Mouse (Mus musculus): ENCODE measurements around the gene Cd40.

Cd40 gene

DNA sequence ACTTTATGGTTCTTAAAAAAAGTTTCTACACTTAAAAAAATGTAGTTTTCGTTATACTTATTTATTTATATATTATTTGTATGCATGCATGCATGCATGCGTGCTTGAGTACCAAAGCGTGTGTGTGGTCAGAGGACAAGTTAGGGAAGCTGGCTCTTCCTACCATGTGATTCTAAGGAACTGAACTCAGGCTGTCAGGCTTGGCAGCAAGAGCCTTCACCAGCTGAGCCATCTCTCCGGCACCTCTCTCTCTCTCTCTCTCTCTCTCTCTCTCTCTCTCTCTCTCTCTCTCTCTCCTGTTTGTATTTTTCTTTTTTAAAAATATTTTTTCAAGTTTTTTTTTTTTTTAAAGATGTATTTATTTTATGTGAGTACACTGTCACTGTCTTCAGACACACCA, 4.5 kb downstream of the Cd40 start:
- no peak for DNase-seq

DNA sequence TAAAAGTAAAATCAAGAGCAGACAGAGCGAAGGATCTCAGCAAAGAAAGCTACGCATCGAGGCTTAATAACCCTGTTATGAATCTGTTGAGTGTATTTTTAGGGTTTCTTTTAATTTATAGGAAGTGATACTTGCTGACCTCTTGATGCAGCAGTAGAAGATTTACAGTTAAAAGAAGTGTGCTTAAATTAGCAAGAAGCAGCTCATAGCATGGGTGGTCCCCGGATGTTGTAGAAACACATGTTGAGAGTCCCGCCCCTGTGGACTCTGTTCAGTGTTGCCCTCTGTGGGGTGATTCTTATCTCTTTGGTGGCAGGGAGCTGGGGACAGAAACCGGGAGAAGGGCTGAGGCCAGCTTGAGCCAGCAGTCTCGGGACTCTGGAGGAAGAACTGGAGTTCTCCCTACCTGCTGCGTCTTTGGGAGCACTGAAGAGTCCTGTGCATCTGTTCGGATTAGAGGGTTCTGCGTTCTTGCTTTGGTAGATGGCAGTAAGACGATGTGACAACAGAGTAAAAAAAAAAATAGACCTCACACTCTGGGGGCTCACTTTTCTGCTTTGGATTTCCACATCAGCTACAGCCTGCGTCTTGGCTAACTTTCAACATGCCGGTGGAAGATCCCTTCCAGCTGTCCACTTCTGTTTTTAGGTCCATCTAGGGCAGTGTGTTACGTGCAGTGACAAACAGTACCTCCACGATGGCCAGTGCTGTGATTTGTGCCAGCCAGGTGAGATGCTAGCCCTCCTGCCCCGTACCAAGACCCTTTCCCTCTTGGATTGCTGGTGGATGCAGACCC, 6.4 kb downstream of the Cd40 start:
- no peak for DNase-seq

DNA sequence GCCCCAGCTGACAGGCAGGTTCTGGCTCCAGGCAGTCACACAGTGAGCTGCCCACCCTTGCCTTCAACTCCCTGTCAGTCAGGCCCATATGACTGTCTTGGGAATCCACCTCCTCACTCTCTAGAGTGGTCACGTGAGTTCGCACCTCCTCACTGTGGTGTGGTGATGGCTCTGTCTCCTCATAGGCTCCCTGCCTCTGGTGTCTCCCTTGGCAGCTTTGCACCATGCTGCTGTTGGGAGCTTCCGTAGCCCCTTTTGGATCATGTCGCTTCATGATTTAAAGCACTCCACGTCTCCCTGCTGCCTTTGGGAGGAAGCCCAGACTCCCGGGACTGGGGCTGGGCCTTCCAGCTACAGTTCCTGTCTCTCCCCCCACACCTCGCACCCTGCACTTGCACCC, 9.1 kb downstream of the Cd40 start:
- DNase-seq, result peak; percentile 60

DNA sequence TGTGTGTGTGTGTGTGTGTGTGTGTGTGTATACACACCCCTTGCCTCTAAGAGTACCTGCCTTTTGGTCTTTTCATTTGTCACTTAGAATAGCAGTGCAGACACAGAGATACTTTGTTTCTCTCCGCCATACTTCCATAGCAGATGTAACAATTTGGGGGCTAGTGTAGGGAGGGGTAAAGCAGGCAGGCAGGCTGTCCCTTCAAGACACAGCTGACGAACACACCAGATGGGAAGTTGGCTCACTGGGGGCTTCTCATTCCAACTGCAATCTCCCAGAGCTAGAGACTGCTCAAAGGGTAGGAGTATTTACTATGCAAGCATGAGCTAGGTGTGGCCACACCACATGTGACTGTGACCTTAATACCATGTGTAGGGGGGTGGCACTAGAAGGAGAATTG, 13.4 kb downstream of the Cd40 start:
- DNase-seq, result peak; percentile 27

DNA sequence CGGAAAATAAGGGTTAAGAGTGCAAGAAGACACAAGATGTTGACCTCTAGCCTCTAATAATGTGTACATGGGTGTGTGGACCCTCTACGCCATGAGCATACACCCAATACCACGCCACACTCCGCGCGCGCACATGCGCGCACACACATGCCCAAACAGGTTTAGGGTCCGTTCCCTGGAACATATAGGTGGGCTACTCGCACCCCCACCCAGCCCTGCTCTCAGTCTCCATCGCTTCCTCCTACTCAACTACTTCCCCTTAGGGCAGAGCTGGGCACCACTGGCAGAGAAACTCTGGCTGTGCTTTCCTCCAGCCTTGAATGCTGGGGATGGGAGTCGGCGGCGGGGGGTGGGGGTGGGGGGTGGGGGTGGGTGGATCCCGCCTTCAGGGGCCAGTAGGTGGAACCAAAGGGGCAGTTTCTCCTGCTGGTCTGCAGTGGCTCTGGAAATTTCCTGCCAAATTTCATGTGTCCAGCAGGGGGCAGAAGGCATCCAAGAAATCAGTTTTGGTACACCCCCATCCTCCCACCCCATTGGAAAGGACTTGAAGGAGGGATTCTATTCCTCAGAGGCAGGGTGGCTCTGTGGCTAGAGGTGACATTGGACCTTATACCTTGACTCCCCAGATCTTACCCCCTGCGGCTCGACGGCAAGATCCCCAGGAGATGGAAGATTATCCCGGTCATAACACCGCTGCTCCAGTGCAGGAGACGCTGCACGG, 14.8 kb downstream of the Cd40 start:
- peak; percentile 63 for DNase-seq

DNA sequence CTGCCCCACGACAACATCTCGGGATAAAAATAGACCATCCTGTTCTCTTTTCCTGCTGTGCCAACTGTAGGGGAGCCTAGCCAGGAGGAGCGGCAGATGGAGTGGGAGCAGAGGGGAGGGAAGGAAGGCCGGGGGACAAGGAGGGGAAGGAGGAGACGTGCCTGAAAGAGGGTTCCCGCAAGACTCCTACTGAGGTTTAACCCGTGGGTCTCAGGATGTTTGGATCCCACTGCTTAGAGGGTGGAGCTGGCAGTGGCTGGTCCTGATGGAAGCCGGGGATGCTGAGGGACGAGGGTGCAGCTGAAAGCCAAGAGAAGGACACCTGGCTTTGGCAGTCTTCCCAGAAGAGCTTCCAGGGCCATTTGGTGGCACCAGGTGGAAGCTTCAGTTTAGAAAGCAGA, 18.0 kb downstream of the Cd40 start:
- no peak for DNase-seq

DNA sequence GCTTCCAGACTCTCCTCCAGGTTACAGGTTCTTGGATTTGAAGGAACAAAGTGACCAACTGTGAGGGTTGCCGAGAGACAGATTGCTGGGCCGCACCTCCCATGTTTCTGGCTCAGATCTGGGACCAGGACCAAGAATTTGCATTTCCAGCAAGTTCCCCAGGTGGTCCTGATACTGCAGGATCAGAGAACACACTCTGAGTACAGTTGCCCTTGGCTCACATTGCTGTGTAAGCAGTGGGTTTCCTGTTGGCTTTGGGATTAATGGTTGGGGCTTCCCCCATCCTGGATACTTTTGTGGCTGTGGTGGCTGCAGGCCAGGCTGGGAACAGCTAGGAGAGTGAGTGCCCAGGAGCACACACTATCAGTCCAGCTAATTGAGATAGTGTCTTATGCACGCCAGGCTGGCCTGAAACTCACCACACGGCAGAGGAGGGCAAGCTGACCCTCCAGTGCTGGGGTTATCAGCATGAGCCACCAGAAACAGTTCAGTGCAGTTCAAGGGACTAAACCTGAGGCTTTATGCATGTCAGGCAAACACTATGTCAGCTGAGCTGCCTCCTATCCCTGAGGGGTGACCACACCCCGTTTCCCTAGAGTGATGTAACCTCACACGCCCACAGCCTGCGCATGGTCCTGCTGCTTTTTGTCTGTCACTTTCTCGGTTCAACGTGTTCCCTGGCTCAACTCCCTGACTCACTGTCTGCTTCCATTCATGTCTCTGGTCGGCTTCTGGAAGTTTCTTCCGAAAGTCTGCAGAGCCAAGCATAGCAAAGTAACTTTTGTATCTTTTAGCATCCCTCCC, 18.9 kb downstream of the Cd40 start:
- no peak for DNase-seq

DNA sequence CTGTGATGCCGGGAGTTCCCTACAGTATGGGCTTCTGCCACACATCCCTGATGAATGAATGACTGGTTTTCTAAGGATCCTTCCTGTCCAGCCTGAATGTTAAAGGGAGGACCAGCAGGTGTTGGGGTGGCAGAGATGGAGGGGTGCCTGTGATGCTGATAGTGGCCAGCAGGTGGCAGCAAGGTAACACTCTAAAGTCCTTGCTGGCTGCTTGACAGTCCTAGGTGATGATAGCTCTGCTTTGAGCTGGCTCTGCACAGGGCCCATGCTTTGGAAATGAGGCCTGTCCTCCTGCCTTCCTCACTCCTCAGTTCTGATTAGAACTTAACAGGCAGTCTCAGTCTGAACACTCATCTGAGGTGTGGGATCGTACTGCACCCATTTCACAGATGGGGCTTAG, 19.5 kb downstream of the Cd40 start:
- peak; percentile 81 for DNase-seq

DNA sequence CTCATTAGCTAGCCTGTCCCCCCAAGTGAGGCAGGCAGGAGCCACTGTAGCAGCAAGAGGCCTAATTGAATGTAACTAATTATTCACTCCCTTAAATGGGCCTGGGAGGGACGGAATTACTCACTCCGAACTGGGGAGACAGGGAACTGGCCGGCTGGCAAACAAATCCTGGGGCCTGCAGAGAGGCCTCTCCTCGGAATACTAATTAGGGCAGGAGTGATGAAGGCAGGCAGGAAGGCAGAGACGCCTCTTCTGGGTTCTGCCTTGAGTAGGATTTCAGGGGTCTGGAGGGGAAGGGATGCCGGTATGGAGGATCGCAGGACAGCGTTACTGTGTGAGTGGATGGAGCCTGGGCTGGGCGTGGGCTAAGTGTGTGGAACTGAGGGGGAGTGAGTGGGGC, 21.6 kb downstream of the Cd40 start:
- no peak for DNase-seq

DNA sequence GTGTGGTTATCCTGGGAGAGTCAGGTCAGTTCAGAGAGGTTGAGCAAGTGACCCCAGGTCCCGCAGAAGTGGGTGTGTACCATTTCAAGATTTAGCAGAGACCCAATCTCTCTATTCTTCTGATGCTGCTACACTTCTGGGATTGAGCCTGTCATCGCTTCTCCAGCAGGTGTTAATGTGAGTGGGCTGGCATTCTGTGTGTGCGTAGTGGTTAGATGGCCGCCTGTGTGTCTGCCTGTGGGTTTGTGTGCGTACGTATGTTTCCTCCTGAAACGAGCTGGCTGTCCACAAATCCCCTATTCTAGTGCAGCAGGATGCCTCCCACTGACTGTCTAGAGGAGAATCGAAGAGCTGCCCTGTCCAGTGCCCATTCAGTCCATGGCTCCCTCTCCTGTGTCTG, 22.6 kb downstream of the Cd40 start:
- DNase-seq, result no peak

DNA sequence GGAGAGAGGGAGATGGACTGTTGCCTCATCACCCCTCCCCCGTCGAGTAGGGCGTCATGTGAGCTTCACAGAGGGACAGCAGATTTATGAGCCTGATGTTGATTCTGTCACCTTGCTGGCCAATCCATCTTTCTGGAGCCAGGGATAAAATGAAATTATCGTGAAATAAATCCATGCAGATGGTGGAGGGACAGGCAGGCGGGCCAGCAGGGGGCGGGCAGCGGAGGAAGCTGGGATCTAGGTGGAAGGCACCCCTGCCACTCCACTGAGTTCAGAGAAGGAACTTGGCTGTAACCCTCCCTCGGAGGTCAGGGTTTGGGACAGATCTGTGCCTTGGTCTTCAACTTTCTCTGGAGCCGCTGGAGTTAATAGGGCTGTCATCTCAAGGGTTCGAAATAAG, 23.2 kb downstream of the Cd40 start:
- DNase-seq, result no peak

DNA sequence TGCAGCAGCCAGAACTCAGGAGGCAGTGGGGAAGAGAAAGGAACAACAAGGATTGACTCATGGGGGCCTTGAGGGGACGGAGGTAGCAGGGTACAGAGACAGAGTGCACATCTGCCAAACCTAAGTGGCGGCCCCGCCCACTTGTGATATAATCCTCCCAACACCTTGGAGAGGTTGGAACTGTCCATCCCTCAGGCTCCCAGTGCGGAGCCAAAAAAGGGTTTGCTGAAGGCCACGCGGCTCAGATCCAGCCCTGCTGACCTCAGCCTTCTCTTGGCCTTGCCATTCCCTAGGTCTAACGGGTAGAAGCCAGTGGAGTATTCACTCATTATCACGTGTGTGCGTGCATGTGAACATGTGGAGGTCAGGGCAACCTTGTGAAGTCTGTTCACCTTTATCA, 25.2 kb downstream of the Cd40 start:
- DNase-seq, result no peak

DNA sequence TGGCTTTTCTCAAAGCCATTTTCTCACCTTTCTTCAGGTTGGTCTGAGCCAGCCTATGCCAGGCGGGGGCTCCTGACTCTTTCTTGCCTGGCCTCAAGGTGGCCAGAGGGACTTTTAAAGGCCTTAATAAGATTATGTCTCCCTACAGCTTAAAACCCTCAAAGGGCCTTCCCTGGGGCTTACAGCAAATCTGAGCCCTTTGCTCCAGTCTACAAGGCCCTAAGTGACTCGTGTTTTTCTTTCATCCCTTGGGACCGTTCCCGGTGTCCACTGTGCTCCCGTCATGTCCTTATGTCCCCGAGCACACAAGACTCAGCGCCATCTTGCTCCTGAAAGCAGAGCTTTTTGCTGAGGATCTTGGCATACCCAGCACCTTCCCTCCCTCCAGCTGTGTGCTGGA, 25.8 kb downstream of the Cd40 start:
- DNase-seq, result no peak

DNA sequence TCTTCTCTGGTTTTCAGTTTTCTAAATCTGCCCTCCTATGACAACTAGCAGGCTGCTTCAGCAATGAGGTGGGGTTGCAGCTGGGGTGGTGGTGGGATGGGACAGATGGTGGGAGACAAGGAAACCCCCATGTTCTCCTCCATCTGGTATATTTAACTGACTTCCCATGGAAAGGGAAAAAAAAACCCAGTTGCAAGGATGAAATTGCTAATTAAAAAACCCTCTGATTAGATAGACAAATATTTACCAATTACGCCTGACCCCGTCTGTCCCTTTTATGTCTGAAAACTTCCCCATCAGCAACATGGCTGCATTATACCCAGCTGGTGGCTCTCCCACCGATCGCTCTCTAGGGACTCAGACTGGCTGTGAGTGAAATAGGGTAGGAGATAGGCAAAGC, 31.2 kb downstream of the Cd40 start:
- no peak for DNase-seq

DNA sequence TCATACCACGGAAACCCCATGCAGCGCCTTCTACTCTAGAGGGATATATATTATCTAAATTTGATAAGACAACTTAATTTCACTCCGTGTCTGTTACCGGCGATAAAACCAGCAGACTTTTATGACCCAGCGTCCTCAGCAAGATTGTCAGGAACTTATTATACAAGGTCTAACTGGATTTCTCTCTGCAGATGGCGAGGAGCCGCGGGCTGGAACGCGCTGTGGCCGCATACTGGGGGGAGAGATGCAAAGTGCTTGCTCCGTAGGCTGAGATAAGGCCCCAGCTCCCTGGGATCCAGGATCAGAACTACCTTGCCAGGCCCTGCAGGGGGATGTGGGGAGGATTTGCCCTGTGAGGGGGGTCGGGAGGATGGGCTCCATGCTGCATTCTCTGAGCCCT, 34.0 kb downstream of the Cd40 start:
- DNase-seq, result no peak

DNA sequence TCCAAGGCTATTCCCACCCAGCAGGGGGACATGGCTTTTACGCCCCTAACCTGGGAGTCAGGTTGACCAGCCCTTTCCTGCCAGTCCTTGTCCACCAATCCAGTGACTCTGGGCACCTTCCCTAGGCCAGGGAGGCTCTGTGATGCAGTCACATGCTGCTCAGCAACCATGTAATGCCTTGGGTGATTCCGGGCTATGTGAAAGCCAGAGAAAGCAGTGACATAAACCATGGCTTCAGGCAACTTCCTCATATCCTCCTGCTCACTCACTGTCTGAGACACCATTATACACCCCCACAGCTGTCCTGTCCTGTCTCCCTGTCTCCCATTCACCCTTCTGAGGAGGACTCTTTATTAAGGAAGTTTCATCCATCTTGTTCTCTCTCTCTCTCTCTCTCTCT, 35.2 kb downstream of the Cd40 start, which contains the start of gene 1700025C18Rik:
TSS of gene 1700025C18Rik (minus strand) at position 101 of the 400 bp plus-strand sequence.
- no peak for DNase-seq

DNA sequence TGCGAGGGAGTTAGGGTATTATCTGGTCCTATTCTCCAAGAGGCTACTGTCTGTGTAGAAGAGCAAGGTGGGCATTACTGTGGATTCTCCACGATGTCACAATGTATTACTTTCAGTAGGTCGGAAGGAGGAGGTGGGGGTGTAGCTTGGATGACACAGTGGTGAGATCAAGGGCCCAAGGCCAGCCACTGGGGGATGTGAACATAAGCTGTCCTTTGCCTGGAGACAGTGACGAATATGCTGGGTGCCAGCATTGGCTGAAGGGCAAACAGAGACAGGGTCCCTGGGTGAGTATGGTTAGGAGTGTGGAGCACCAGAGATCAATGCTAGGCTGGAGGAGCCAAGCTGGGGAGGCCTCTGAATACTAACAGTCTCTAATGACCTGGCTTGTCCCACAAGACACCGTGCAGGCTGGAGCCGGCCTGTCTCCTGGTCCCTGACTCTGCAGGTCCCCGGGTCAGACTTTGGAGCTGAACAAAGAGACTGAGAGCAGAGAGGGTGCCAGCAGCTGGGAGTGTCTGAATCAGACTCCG, 36.1 kb downstream of the Cd40 start:
- DNase-seq, result no peak

DNA sequence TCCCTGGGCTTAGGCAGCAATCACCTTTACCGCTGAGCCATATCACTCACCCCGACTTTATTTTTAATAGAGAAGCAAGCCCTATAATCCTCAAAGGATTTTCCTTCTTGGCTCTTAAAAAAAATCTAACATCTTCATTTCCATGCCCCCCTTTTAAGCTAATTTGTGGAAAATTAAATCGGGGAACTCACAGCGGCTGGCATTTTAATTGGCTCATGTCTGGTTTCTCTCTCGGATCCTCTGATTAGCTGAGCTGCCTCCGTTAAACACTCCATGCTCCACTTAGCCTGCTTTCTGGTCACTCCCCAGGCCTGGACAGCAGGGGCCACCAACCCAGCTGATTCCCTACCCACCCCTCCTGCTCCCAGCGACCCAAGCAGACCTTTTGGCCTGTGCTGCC, 37.0 kb downstream of the Cd40 start:
- DNase-seq, result no peak

DNA sequence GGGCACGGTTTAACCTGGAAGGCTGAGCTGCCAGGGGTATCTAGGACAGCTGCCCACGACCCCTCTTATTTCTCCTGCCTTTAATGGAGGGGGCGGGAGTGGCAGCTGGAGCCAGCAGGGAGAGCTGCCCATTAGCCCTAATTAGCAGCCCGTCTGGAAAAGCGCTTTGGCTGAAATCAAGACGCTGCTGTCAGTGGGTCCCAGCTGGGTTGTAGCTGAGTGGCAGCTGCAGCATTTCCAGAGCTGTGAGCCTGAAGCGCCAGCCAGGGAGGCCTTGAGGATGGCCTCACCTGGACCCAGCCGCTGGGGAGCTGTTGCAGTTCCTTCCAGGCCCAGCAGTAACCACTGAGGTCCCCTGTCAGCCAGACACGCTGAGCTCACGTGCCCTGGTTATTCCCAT, 40.9 kb downstream of the Cd40 start:
- no peak for DNase-seq

DNA sequence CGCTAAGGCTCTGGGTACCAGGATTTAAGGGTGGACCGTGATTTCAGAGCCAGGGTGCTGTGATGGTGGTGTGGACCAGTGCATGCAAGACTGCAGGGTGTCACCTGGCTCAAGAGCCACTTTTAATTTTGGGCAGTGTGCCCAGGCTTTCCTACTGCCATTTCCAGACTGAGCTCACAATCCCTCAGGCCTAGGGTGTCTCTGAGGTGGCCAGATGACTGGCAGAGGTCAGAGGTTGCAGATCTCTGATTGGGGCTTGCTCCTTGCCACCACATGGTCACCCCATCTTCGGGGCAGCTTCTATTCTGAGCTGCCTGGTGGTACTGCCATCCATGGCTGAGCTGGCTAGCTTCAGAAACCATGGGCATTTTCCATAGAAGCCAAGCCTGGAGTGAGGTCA, 43.4 kb downstream of the Cd40 start:
- no peak for DNase-seq

DNA sequence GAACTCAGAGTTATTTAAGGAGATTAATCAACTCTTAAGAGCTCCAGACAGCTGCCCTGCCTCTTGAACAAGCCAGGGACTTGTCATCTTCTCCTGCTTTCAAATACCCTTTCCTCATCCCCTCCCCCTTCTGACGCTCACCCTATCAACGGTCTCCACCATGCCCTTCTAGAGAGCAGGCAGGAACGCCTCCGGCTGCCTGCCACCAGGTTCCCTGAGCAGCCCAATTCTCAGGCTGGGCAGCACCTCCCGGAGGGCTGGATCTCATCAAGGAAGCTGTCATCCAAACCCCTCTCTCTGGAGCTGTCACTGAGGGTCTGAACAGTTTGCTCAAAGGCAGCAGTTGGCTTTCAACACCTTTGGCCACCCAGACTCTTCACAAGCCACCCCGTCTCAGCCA, 45.3 kb downstream of the Cd40 start:
- no peak for DNase-seq

DNA sequence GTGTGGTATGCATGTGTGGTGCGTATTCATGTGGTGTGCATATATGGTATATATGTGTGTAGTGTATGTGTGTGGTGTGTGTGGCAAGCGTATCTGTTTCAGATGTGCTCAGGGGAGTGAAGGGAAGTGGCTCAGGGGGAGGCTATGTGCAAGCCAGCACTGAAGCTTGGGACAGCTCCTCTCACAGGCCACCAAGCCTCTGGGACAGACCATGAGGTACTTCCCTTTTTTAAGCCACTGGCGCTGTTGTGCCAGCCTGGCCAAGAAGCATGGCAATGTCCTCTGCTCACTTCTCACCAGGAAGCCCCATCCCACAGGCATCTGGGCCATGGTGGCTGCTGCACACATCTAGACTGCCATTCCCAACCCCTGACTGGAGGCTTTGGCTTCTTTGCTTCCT, 47.5 kb downstream of the Cd40 start:
- no peak for DNase-seq

DNA sequence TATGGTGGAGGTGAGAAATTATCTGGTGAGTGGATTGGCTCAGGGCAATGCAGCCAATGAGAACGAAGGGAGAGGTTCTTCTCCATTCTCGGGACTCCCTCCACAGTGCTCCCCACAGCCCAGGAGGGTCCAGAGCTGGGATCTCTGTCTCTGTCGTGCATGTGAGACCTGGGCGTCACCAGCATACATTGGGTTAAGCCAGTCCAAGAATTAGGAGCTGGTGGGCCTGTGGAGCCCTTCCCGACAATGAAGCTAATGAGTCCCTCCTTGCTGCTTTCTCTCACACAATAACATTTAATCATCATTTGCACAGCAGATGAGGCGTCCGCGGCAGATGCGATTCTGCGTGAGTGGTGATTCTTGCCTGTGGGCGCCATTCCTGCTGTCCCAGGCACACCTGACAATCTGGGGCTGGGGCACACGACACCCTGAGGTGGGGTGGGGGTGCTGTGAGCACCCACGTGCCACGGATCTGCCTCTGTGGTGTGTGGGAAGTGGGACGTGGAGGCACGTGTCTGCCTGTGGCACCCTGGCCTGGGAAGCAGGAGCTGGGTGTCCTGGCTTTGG, 50.2 kb downstream of the Cd40 start:
- DNase-seq, result peak; percentile 32
